Mouse (Mus musculus) lung, postnatal 0 days (tissue): ENCODE measurements around the gene Cdkn2aipnl.

Source experiments
- CTCF ChIP-seq: IDR thresholded peaks from 2 replicates; pipeline ENCODE4 v1.5.1; 2016; ENCODE audit warnings: antibody characterized with exemption, mild to moderate bottlenecking
- EP300 ChIP-seq: IDR thresholded peaks from 2 replicates; pipeline ENCODE4 v1.6.1; 2016; ENCODE audit warnings: antibody characterized with exemption, mild to moderate bottlenecking, control low read depth

- TF ChIP-seq CTCF (peak; percentile 75), EP300 (no peak)
Observed at GRCm38 (mm10) chr11:51960967-51961471, 6.4 kb upstream of the Cdkn2aipnl start.
